Mouse (Mus musculus) heart, postnatal 0 days (tissue): ENCODE measurements around the gene 1600014C23Rik. TPM values are rescaled to one million over a fixed set of nuclear protein-coding genes. Genes with fewer than 3 reads are reported as not detected.

Source experiments
- ATAC-seq: fragments of 200-750 bp; cut with Nextera tagmentation; 2 replicates; pipeline ENCODE4 v1.8.0; 2017; ENCODE audit warnings: low read depth, moderate number of reproducible peaks, moderate library complexity; ENCODE audit not compliant: insufficient read depth
- DNase-seq: peaks from one replicate; pipeline ENCODE4 v3.0.0-alpha.2; 2016; ENCODE audit warnings: low spot score
- H3K27ac ChIP-seq: fragments of 300-500 bp; sonication (generic); 2 replicates; pipeline ENCODE4 v1.5.1; 2014; ENCODE audit warnings: low read depth, mild to moderate bottlenecking
- H3K27me3 ChIP-seq: fragments of 300-500 bp; sonication (generic); 2 replicates; pipeline ENCODE4 v1.6.1; 2014; ENCODE audit warnings: low read length, mixed read lengths; ENCODE audit not compliant: control insufficient read depth, insufficient read depth
- H3K36me3 ChIP-seq: fragments of 300-500 bp; sonication (generic); replicated peaks from 2 replicates; pipeline ENCODE4 v1.6.1; 2014; ENCODE audit warnings: low read length, mixed read lengths; ENCODE audit not compliant: control insufficient read depth, insufficient read depth
- H3K4me1 ChIP-seq: fragments of 300-500 bp; sonication (generic); 2 replicates; pipeline ENCODE4 v1.6.1; 2014; ENCODE audit warnings: antibody characterized with exemption; ENCODE audit not compliant: control insufficient read depth, insufficient read depth
- H3K4me2 ChIP-seq: fragments of 300-500 bp; sonication (generic); 2 replicates; pipeline ENCODE4 v1.6.1; 2014; ENCODE audit warnings: low read depth, mild to moderate bottlenecking, low read length, moderate library complexity
- H3K4me3 ChIP-seq: fragments of 300-500 bp; sonication (generic); 2 replicates; pipeline ENCODE4 v1.5.1; 2014; ENCODE audit warnings: low read depth, low read length
- H3K9ac ChIP-seq: fragments of 300-500 bp; sonication (generic); replicated peaks from 2 replicates; pipeline ENCODE4 v1.6.1; 2014; ENCODE audit warnings: low read depth, low read length, mixed read lengths
- H3K9me3 ChIP-seq: fragments of 300-500 bp; sonication (generic); replicated peaks from 2 replicates; pipeline ENCODE4 v1.6.1; 2016; ENCODE audit warnings: low read length; ENCODE audit not compliant: control insufficient read depth
- CTCF ChIP-seq: IDR thresholded peaks from 2 replicates; pipeline ENCODE4 v1.5.1; 2016; ENCODE audit warnings: antibody characterized with exemption, control low read depth, low read depth
- EP300 ChIP-seq: IDR thresholded peaks from 2 replicates; pipeline ENCODE4 v1.6.1; 2016; ENCODE audit warnings: antibody characterized with exemption, low read depth
- WGBS: fragments of 180-500 bp; shearing (Covaris S2); extraction: QIAGEN DNeasy Blood & Tissue Kit; methylation state at CpG from one replicate; pipeline ENCODE4 v1.1.7; 2014; 5-methylcytosine and 5-hydroxymethylcytosine counted together
- polyA plus RNA-seq: library from polyadenylated mRNA; unstranded; fragments of >200 nt; fragmentation: Nextera tagmentation; extraction: Ambion mirVana; gene quantifications from 2 replicates; pipeline ENCODE4 v1.2.1, GENCODE M21; 2015
- total RNA-seq: library from RNA; depleted of rRNA; stranded (reverse); fragments of >200 nt; gene quantifications from 2 replicates; pipeline ENCODE4 v1.2.3, GENCODE M21; 2014; ENCODE audit warnings: low replicate concordance

Gene 1600014C23Rik
- total and polyA plus RNA-seq, 2 experiments from 2014 or later = 0.25 TPM; not detected in 1

GRCm38 (mm10) chr17:45766735-45767535, 33.3 kb upstream of the 1600014C23Rik start:
- H3K4me2 ChIP-seq = peak overlapping the region; percentile 29
- no peaks in the 10 kb centered on the region for H3K36me3 ChIP-seq
- WGBS = 7% methylated on average over 12 of the region's 12 CpGs
- no peak overlapping the region for H3K4me3 ChIP-seq
- no peak overlapping the region for H3K9ac ChIP-seq
- TF ChIP-seq CTCF (no peak), EP300 (peak; percentile 53; the same call in 1 of the 2 replicates)
- peak; percentile 95 for ATAC-seq
- H3K27me3 ChIP-seq = no peaks in the 10 kb centered on the region
- H3K9me3 ChIP-seq = no peaks in the 10 kb centered on the region
- peak overlapping the region; percentile 81 for H3K27ac ChIP-seq
- peak; percentile 96 for DNase-seq
- peaks cover 31% of the 10 kb centered on the region for H3K4me1 ChIP-seq

- H3K4me2 ChIP-seq = no peak overlapping the region
- peaks cover 39% of the 10 kb centered on the region for H3K4me1 ChIP-seq
- H3K9ac ChIP-seq = no peak overlapping the region
- no peak overlapping the region for H3K4me3 ChIP-seq
- H3K27ac ChIP-seq = no peak overlapping the region
- DNase-seq (no peak), ATAC-seq (no peak)
- H3K36me3 ChIP-seq = no peaks in the 10 kb centered on the region
- no peaks in the 10 kb centered on the region for H3K27me3 ChIP-seq
- no peak for TF ChIP-seq CTCF
- TF ChIP-seq EP300 = no peak
- WGBS = 75% methylated on average over 3 of the region's 3 CpGs
- H3K9me3 ChIP-seq = no peaks in the 10 kb centered on the region
These were observed 32.3 kb upstream of the 1600014C23Rik start for GRCm38 (mm10) chr17:45765914-45766313.

- H3K27me3 ChIP-seq = no peaks in the 10 kb centered on the region
- no peak for DNase-seq
- no peak for ATAC-seq
- no peak overlapping the region for H3K27ac ChIP-seq
- H3K9ac ChIP-seq = no peak overlapping the region
- H3K4me2 ChIP-seq = no peak overlapping the region
- H3K36me3 ChIP-seq = no peaks in the 10 kb centered on the region
- no peak overlapping the region for H3K4me3 ChIP-seq
- TF ChIP-seq EP300 (no peak), CTCF (no peak)
- 76% methylated on average over 8 of the region's 8 CpGs for WGBS
- H3K9me3 ChIP-seq = no peaks in the 10 kb centered on the region
- H3K4me1 ChIP-seq = peaks cover 34% of the 10 kb centered on the region
These were observed 29.5 kb upstream of the 1600014C23Rik start for GRCm38 (mm10) chr17:45763188-45763587.

GRCm38 (mm10) chr17:45761902-45762301, 28.3 kb upstream of the 1600014C23Rik start:
- Histone ChIP-seq H3K4me1 (peaks cover 22% of the 10 kb centered on the region), H3K27ac (no peak overlapping the region), H3K4me2 (no peak overlapping the region), H3K9ac (no peak overlapping the region), H3K27me3 (no peaks in the 10 kb centered on the region), H3K9me3 (no peaks in the 10 kb centered on the region), H3K4me3 (no peak overlapping the region), H3K36me3 (no peaks in the 10 kb centered on the region)
- DNase-seq = no peak
- TF ChIP-seq CTCF = no peak
- TF ChIP-seq EP300 = no peak
- WGBS = 36% methylated on average over 3 of the region's 3 CpGs
- ATAC-seq = no peak

- TF ChIP-seq CTCF (no peak), EP300 (no peak)
These were observed 27.5 kb upstream of the 1600014C23Rik start for GRCm38 (mm10) chr17:45760965-45761645.

More at GRCm38 (mm10) chr17:45760965-45761645, 27.5 kb upstream of the 1600014C23Rik start:
- DNase-seq (no peak), ATAC-seq (no peak)
- H3K36me3 ChIP-seq = no peaks in the 10 kb centered on the region
- H3K4me3 ChIP-seq = no peak overlapping the region
- peaks cover 14% of the 10 kb centered on the region; the same call in 1 of the 2 replicates for H3K4me1 ChIP-seq
- no peaks in the 10 kb centered on the region for H3K27me3 ChIP-seq
- WGBS = 62% methylated on average over 10 of the region's 10 CpGs
- no peak overlapping the region for H3K27ac ChIP-seq
- no peaks in the 10 kb centered on the region for H3K9me3 ChIP-seq
- H3K4me2 ChIP-seq = no peak overlapping the region
- no peak overlapping the region for H3K9ac ChIP-seq
